Mouse (Mus musculus) midbrain, embryonic 16.5 days (tissue): ENCODE data around the gene Ociad2. TPM values are rescaled to one million over a fixed set of nuclear protein-coding genes. Genes with fewer than 3 reads are reported as not detected.

Experiments used
- ATAC-seq: fragments of 200-750 bp; cut with Nextera tagmentation; 2 replicates; pipeline ENCODE4 v1.8.0; 2017; ENCODE audit warnings: moderate TSS enrichment
- H3K27ac ChIP-seq: fragments of 300-500 bp; sonication (generic); 2 replicates; pipeline ENCODE4 v1.5.1; 2014; ENCODE audit warnings: mild to moderate bottlenecking, low read length, mixed read lengths
- H3K27me3 ChIP-seq: fragments of 300-500 bp; sonication (generic); 2 replicates; pipeline ENCODE4 v1.6.1; 2014; ENCODE audit warnings: low read depth, low read length, mixed read lengths; ENCODE audit not compliant: control insufficient read depth, insufficient read depth
- H3K36me3 ChIP-seq: fragments of 300-500 bp; sonication (generic); 2 replicates; pipeline ENCODE4 v1.6.1; 2014; ENCODE audit warnings: mild to moderate bottlenecking, low read length, moderate library complexity, mixed read lengths; ENCODE audit not compliant: control insufficient read depth, insufficient read depth
- H3K4me1 ChIP-seq: fragments of 300-500 bp; sonication (generic); 2 replicates; pipeline ENCODE4 v1.6.1; 2014; ENCODE audit warnings: mild to moderate bottlenecking, low read length, mixed read lengths; ENCODE audit not compliant: control insufficient read depth, insufficient read depth
- H3K4me2 ChIP-seq: fragments of 300-500 bp; sonication (generic); 2 replicates; pipeline ENCODE4 v1.6.1; 2014; ENCODE audit warnings: mild to moderate bottlenecking, low read length, mixed read lengths
- H3K4me3 ChIP-seq: fragments of 300-500 bp; sonication (generic); 2 replicates; pipeline ENCODE4 v1.5.1; 2014; ENCODE audit warnings: low read depth, mild to moderate bottlenecking, low read length, moderate library complexity, mixed read lengths
- H3K9ac ChIP-seq: fragments of 300-500 bp; sonication (generic); 2 replicates; pipeline ENCODE4 v1.6.1; 2014; ENCODE audit warnings: low read depth, low read length, mixed read lengths
- H3K9me3 ChIP-seq: fragments of 300-500 bp; sonication (generic); replicated peaks from 2 replicates; pipeline ENCODE4 v1.6.1; 2014; ENCODE audit warnings: mild to moderate bottlenecking, low read length, mixed read lengths; ENCODE audit not compliant: control insufficient read depth, poor library complexity, severe bottlenecking
- WGBS: fragments of 180-500 bp; shearing (Covaris S2); extraction: QIAGEN DNeasy Blood & Tissue Kit; methylation state at CpG from one replicate; pipeline ENCODE4 v1.1.7; 2014; 5-methylcytosine and 5-hydroxymethylcytosine counted together
- polyA plus RNA-seq: library from polyadenylated mRNA; unstranded; fragments of >200 nt; fragmentation: Nextera tagmentation; extraction: Ambion mirVana; gene quantifications from 2 replicates; pipeline ENCODE4 v1.2.1, GENCODE M21; 2015

The Ociad2 gene
- polyA plus RNA-seq, 1 experiment from 2014 or later = 34.5 TPM

DNA sequence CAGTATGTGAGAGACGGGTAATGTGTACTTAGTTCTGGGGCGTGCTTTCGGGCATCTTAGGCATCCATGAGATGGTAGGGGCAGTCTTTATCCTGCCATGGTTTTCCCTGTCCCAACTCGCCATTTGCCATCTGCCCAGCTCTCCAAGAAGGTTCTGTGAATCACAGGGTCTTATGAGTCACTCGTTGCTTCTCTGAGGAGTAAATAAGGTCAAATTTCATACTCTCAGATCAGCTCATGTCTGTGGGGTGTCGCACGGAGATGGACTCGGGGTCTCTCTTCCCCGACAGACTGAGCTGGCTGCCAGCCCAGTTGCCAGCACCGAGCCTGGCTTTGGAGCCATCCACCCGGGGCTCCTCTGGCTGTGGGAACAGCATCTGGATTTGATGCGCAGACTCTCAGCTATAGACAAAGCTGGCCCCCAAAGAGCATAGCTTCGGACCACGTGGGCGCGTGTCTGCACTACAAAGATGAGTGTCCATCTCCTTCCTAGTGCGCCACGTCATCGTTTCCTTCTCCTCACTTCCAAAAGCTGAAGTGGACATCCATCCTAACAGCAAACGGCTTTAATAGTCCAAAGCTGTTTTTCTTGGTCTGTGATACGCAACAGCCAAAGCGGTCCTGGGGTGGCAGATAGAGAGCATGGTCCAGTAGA is 2.0 kb upstream of the Ociad2 start:
- Histone ChIP-seq H3K4me2 (no peak overlapping the region), H3K27me3 (no peaks in the 10 kb centered on the region), H3K36me3 (no peaks in the 10 kb centered on the region), H3K4me3 (no peak overlapping the region), H3K4me1 (peaks cover 10% of the 10 kb centered on the region), H3K9ac (no peak overlapping the region), H3K27ac (no peak overlapping the region), H3K9me3 (no peaks in the 10 kb centered on the region)
- ATAC-seq = no peak
- WGBS = 84% methylated on average over 22 of the region's 22 CpGs

DNA sequence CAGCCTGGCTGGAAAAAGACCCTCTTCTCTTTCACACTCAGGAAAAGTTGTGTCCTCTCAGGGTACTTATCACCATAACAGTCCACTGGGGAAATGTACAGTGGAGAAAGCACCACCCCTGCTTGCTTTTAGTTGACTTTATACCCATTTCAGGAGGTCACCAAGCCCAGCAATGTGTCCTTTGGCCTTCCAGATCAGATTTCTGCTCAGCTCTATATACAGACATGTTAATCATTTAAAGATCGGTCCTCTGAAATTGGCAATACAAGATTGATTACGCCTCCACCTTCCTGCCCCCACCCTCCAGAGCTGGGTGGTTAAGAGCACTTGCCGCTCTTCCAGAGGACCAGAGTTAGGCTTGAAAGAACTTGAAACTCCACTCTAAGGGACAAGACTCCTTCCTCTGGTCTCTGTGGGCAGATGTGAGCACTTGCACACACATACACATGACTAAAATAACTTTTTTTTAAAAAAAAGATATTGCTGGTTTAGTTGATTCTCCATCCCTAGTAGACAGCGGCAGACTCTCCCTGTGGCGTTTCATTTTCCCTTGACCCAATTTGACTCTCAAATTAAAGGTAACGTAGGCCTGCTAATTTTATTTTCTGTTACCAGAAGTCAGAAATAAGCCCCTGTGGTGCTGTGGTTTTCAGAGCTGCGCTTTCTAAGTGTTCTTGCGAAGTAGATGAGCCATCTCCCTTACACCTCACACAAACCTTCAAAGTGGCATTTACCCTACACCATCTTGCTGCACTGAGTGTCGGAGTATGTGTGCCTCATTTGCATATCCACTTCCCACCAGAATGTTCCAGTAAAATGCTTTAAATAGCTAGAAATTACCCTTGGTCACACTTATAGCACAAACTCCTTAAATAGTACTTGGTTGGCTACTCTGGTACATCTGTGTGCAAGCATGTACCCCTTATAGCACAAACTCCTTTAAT is 777 bp downstream of the Ociad2 start:
- peaks cover 16% of the 10 kb centered on the region for H3K4me1 ChIP-seq
- no peaks in the 10 kb centered on the region for H3K9me3 ChIP-seq
- no peaks in the 10 kb centered on the region for H3K27me3 ChIP-seq
- no peak overlapping the region for H3K4me3 ChIP-seq
- H3K4me2 ChIP-seq = no peak overlapping the region
- 89% methylated on average over 9 of the region's 9 CpGs for WGBS
- H3K36me3 ChIP-seq = no peaks in the 10 kb centered on the region
- ATAC-seq = no peak
- H3K9ac ChIP-seq = no peak overlapping the region
- no peak overlapping the region for H3K27ac ChIP-seq

DNA sequence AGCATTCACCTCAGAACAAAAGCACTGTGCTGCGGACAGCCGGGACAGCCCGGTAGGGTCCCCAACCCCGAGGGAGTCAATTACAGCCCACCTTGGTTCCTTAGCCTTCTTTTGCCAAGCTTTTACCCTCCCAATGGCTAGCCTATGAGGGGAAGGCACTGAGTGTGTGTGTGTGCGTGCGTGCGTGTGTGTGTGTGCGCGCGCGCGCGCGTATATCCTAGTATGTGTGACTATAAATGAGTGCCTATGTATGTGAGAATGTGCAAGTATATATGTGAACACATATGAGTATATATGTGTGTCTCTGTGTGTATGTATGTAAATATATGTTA is 2.0 kb downstream of the Ociad2 start:
- Histone ChIP-seq H3K27me3 (no peaks in the 10 kb centered on the region), H3K9ac (peak overlapping the region; percentile 75), H3K4me2 (peak overlapping the region; percentile 78), H3K4me1 (peaks cover 8% of the 10 kb centered on the region), H3K4me3 (peak overlapping the region; percentile 63), H3K9me3 (no peaks in the 10 kb centered on the region), H3K27ac (peak overlapping the region; percentile 76; the same call in 1 of the 2 replicates), H3K36me3 (no peaks in the 10 kb centered on the region)
- 41% methylated on average over 14 of the region's 14 CpGs for WGBS
- ATAC-seq = peak; percentile 54

DNA sequence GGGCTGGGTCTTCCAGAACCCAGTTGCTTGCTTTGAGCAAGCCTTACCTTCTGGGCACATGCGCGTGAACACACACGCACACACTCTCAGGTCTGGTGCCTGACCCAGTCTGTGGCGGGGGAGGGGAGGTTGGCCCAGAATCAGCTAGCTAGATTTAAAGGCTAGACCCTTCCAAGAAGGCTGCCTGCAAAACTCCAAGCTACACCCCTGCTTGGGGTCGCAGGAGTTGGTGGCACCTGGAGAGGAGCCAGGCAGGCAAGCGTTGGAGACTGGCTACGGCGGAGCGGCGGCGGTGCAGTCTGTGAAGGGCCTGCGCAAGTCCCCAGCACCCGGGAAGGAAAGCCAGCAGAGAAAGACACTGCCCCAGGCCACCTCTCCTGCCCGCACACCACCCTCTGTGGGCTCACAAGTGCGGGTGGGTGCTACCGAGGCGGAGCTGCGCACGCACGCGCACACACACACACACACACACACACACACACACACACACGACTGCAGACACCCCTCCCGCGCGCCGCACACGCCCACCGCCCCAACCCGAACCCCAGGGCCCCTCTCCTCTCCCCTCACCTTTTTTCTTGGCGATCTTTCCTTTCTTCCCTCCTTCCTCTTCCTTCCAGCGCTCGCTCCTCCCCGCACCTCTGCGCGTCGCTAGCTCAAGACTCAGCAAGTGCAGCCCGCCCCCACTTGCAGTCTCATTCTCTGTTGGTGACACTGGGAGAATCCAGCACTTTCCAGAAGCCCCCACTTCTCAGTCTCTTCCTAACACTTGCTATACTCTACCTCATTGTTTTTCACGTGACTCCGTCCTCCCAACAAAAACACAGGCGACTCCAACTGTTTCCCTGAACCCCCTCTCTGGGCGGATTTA is 2.6 kb downstream of the Ociad2 start:
- Histone ChIP-seq H3K36me3 (no peaks in the 10 kb centered on the region), H3K4me1 (peaks cover 8% of the 10 kb centered on the region), H3K27me3 (no peaks in the 10 kb centered on the region), H3K4me2 (peak overlapping the region; percentile 78), H3K27ac (peak overlapping the region; percentile 76), H3K4me3 (peak overlapping the region; percentile 63), H3K9ac (peak overlapping the region; percentile 75), H3K9me3 (no peaks in the 10 kb centered on the region)
- 2% methylated on average over 33 of the region's 41 CpGs for WGBS
- ATAC-seq = peak; percentile 82

DNA sequence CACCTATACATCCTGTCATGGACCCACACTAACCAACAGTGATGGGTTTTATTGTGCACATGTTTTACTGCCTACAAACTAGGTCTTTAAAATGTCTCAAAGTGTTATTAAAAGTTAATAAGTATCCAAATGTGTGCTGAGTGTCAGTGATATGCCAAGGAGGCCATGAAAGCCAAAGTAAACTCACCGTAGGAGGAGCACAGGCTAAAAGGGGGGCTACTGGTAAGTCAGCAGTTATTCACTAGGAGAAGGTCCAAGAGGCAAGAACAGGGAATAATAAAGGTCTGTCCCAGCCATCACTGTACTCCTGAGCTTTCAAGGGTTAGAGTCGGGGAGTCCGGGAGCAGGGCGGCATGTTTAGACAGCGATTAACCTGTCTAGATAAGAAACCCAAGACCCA is 4.4 kb downstream of the Ociad2 start:
- Histone ChIP-seq H3K36me3 (no peaks in the 10 kb centered on the region; the same call in 1 of the 2 replicates), H3K4me2 (no peak overlapping the region), H3K4me1 (peaks cover 8% of the 10 kb centered on the region), H3K9me3 (no peaks in the 10 kb centered on the region), H3K27ac (no peak overlapping the region), H3K4me3 (no peak overlapping the region), H3K9ac (no peak overlapping the region), H3K27me3 (no peaks in the 10 kb centered on the region)
- no peak for ATAC-seq
- 90% methylated on average over 5 of the region's 5 CpGs for WGBS

DNA sequence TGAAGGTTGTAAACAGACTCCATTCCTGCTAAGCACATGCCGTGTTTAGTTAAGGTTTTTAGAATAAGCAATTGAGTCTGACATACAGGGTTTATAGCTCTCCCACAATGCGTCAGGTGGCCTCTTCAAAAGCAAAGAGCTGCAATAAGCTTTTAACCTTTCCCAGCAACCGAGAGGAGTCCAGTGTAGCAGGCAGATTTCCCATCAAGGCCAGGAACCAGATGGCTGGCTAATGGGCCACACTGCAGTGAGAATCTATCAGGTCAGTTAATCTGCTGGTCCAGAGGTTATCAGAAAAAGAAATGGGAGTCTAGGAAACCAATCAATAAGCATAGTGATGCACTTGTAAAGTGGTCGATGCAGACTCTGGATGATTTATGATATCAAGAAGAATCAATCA is 9.8 kb downstream of the Ociad2 start:
- no peak overlapping the region for H3K4me2 ChIP-seq
- ATAC-seq = no peak
- no peaks in the 10 kb centered on the region for H3K4me1 ChIP-seq
- no peaks in the 10 kb centered on the region for H3K27me3 ChIP-seq
- H3K4me3 ChIP-seq = no peak overlapping the region
- no peaks in the 10 kb centered on the region; the same call in 1 of the 2 replicates for H3K36me3 ChIP-seq
- no peak overlapping the region for H3K27ac ChIP-seq
- no peaks in the 10 kb centered on the region for H3K9me3 ChIP-seq
- no peak overlapping the region for H3K9ac ChIP-seq
- 45% methylated on average over 4 of the region's 4 CpGs for WGBS

DNA sequence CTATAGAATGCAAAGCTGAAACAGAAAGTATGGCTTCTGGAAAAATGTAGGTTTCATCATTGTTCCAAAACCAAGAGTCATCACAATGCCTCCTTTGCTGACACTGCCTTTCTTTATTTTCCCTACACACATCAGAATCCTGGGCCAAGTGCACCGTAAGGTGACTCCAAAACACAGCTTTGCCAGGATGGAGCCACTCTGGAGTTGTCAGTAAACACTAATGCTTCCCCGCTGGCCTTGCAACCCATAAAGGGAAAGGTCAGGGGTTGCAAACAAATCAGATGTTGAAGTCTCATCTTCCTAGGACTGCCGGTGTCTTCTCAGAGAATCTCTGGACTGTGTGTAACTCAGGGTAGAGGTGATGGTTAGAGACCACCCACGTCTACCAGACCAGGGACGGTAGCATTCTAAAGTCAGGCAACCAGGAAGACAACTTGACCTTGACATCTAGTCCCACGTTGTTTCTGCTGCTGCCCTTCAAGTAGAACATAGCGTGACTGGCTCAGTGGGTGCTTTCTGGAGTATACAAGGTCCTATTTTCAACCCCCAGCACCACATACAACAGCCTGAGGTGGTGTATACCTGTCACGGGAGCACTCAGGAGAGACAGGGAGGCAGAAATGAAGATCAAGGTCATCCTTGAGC is 16.2 kb downstream of the Ociad2 start:
- Histone ChIP-seq H3K4me3 (no peak overlapping the region), H3K27me3 (no peaks in the 10 kb centered on the region), H3K27ac (no peak overlapping the region), H3K9ac (no peak overlapping the region), H3K36me3 (no peaks in the 10 kb centered on the region; the same call in 1 of the 2 replicates), H3K4me2 (no peak overlapping the region), H3K4me1 (no peaks in the 10 kb centered on the region), H3K9me3 (no peaks in the 10 kb centered on the region)
- no peak for ATAC-seq
- 86% methylated on average over 8 of the region's 8 CpGs for WGBS

DNA sequence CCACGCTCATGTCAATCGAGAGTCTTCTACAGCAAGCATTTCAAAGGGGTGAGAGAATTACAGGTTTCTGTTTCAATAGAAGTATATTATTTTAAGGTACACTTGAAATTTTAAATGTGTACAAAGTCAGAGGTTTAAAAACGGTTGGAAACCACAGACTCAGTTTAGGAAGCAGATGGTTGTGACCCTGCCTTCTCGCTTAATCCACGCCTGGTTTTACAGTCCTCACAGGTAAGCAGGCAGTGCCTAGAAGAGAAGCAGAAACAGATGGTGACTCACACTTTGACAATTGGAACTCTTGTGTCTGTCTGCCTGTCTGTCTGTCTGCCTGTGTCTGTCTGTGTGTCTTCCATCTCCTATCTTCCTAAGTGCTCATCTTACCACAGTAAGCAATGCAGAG is 17.2 kb downstream of the Ociad2 start:
- no peaks in the 10 kb centered on the region for H3K4me1 ChIP-seq
- no peaks in the 10 kb centered on the region; the same call in 1 of the 2 replicates for H3K36me3 ChIP-seq
- H3K9ac ChIP-seq = no peak overlapping the region
- no peak overlapping the region for H3K27ac ChIP-seq
- H3K9me3 ChIP-seq = no peaks in the 10 kb centered on the region
- no peaks in the 10 kb centered on the region for H3K27me3 ChIP-seq
- H3K4me2 ChIP-seq = no peak overlapping the region
- 89% methylated on average over 5 of the region's 5 CpGs for WGBS
- no peak for ATAC-seq
- H3K4me3 ChIP-seq = no peak overlapping the region
